Mouse (Mus musculus) urinary bladder, postnatal 10 days (tissue): Measurements from ENCODE around the gene Tspan14.

Experiments used
- DNase-seq: peaks from one replicate; pipeline ENCODE4 v3.0.0; 2022; ENCODE audit warnings: low spot score

Gene Tspan14

GRCm38 (mm10) chr14:40952301-40952700 is 14.3 kb downstream of the Tspan14 start:
- DNase-seq, result no peak

- no peak for DNase-seq
Measured at GRCm38 (mm10) chr14:40949730-40950614, 16.6 kb downstream of the Tspan14 start.

- DNase-seq, result no peak
Measured at GRCm38 (mm10) chr14:40949047-40949446, 17.6 kb downstream of the Tspan14 start.

GRCm38 (mm10) chr14:40948522-40948921 is 18.1 kb downstream of the Tspan14 start:
- DNase-seq, result no peak

GRCm38 (mm10) chr14:40947431-40948394 is 18.9 kb downstream of the Tspan14 start:
- no peak for DNase-seq

- DNase-seq, result no peak
Measured at GRCm38 (mm10) chr14:40943802-40944201, 22.8 kb downstream of the Tspan14 start.

- DNase-seq, result no peak
Measured at GRCm38 (mm10) chr14:40942429-40942828, 24.2 kb downstream of the Tspan14 start.

- no peak for DNase-seq
Measured at GRCm38 (mm10) chr14:40938380-40938987, 28.1 kb downstream of the Tspan14 start.

- no peak for DNase-seq
Measured at GRCm38 (mm10) chr14:40937052-40937451, 29.6 kb downstream of the Tspan14 start.

- no peak for DNase-seq
Measured at GRCm38 (mm10) chr14:40935481-40935880, 31.1 kb downstream of the Tspan14 start.

GRCm38 (mm10) chr14:40935054-40935453 is 31.6 kb downstream of the Tspan14 start:
- no peak for DNase-seq

GRCm38 (mm10) chr14:40933328-40933727 is 33.3 kb downstream of the Tspan14 start:
- DNase-seq, result no peak

GRCm38 (mm10) chr14:40932225-40932624 is 34.4 kb downstream of the Tspan14 start:
- no peak for DNase-seq

- no peak for DNase-seq
Measured at GRCm38 (mm10) chr14:40931115-40931829, 35.3 kb downstream of the Tspan14 start.

- no peak for DNase-seq
Measured at GRCm38 (mm10) chr14:40929943-40930342, 36.7 kb downstream of the Tspan14 start.

- DNase-seq, result no peak
Measured at GRCm38 (mm10) chr14:40928897-40929296, 37.7 kb downstream of the Tspan14 start.

GRCm38 (mm10) chr14:40927041-40927440 is 39.6 kb downstream of the Tspan14 start:
- no peak for DNase-seq

GRCm38 (mm10) chr14:40924378-40925113 is 42.1 kb downstream of the Tspan14 start:
- no peak for DNase-seq

GRCm38 (mm10) chr14:40921241-40921640 is 45.4 kb downstream of the Tspan14 start:
- DNase-seq, result no peak

GRCm38 (mm10) chr14:40919521-40919920 is 47.1 kb downstream of the Tspan14 start:
- no peak for DNase-seq

- no peak for DNase-seq
Measured at GRCm38 (mm10) chr14:40918477-40918876, 48.1 kb downstream of the Tspan14 start.
